Mouse (Mus musculus) limb, embryonic 15.5 days (tissue): ENCODE measurements around the gene Mipol1. TPM values are rescaled to one million over a fixed set of nuclear protein-coding genes. Genes with fewer than 3 reads are reported as not detected.

Experiments
- ATAC-seq: fragments of 200-750 bp; cut with Nextera tagmentation; 2 replicates; pipeline ENCODE4 v1.8.0; 2017; ENCODE audit warnings: low read depth, moderate TSS enrichment; ENCODE audit not compliant: insufficient number of reproducible peaks, low FRiP score, low TSS enrichment
- H3K27ac ChIP-seq: fragments of 300-500 bp; sonication (generic); 2 replicates; pipeline ENCODE4 v1.5.1; 2015; ENCODE audit warnings: moderate library complexity, mild to moderate bottlenecking, inconsistent platforms
- H3K27me3 ChIP-seq: fragments of 300-500 bp; sonication (generic); 2 replicates; pipeline ENCODE4 v1.6.1; 2015; ENCODE audit warnings: inconsistent platforms
- H3K36me3 ChIP-seq: fragments of 300-500 bp; sonication (generic); 2 replicates; pipeline ENCODE4 v1.6.1; 2015; ENCODE audit warnings: inconsistent platforms
- H3K4me1 ChIP-seq: fragments of 300-500 bp; sonication (generic); 2 replicates; pipeline ENCODE4 v1.6.1; 2015; ENCODE audit warnings: inconsistent platforms
- H3K4me2 ChIP-seq: fragments of 300-500 bp; sonication (generic); 2 replicates; pipeline ENCODE4 v1.6.1; 2015; ENCODE audit warnings: mild to moderate bottlenecking, inconsistent platforms
- H3K4me3 ChIP-seq: fragments of 300-500 bp; sonication (generic); 2 replicates; pipeline ENCODE4 v1.5.1; 2015; ENCODE audit warnings: mild to moderate bottlenecking, inconsistent platforms
- H3K9ac ChIP-seq: fragments of 300-500 bp; sonication (generic); 2 replicates; pipeline ENCODE4 v1.6.1; 2015; ENCODE audit warnings: inconsistent platforms
- H3K9me3 ChIP-seq: fragments of 300-500 bp; sonication (generic); 2 replicates; pipeline ENCODE4 v1.6.1; 2016; ENCODE audit warnings: inconsistent platforms
- WGBS: fragments of 180-500 bp; shearing (Covaris S2); methylation state at CpG from one replicate; pipeline ENCODE4 v1.1.7; 2015; 5-methylcytosine and 5-hydroxymethylcytosine counted together
- polyA plus RNA-seq: library from polyadenylated mRNA; unstranded; fragments of >200 nt; fragmentation: Nextera tagmentation; extraction: Ambion mirVana; gene quantifications from 2 replicates; pipeline ENCODE4 v1.2.1, GENCODE M21; 2015

The Mipol1 gene
- polyA plus RNA-seq, 1 experiment from 2014 or later, result 9.1 TPM

GRCm38 (mm10) chr12:57545371-57546241 is 315.4 kb downstream of the Mipol1 start:
- peaks cover 54% of the 10 kb centered on the region for H3K4me1 ChIP-seq
- peaks cover 92% of the 10 kb centered on the region for H3K27me3 ChIP-seq
- under 1% methylated on average over 99 of the region's 106 CpGs for WGBS
- no peaks in the 10 kb centered on the region for H3K36me3 ChIP-seq
- peak; percentile 37; the same call in 1 of the 2 replicates for ATAC-seq
- H3K9me3 ChIP-seq, result no peaks in the 10 kb centered on the region
- peak overlapping the region; percentile 49 for H3K4me3 ChIP-seq
- H3K27ac ChIP-seq, result no peak overlapping the region
- no peak overlapping the region for H3K9ac ChIP-seq
- H3K4me2 ChIP-seq, result peak overlapping the region; percentile 93

Other genes starting within 250 kb of the Mipol1 start
- 0.36 and 0.40 TPM in 2 replicates for gene Slc25a21, start 33.0 kb upstream of the Mipol1 start, polyA plus RNA-seq
- 51.5 and 52.6 TPM in 2 replicates for gene Prps1l3, start within 50 bp of the Mipol1 start, polyA plus RNA-seq